Mouse (Mus musculus): Measurements from ENCODE around the gene Pxylp1. TPM values are rescaled to one million over a fixed set of nuclear protein-coding genes. Genes with fewer than 3 reads are reported as not detected.

Pxylp1 gene
- polyA plus RNA-seq, 1 experiment, result 4.7 TPM

- H3K27me3 ChIP-seq (ENCODE audit: control insufficient read depth, insufficient read depth, low read length), result no peaks in the 10 kb centered on the region
- no peak overlapping the region for H3K27ac ChIP-seq (ENCODE audit: insufficient read depth, low read length)
- no peak overlapping the region for H3K4me3 ChIP-seq (ENCODE audit: extremely low read depth, insufficient read depth, insufficient read length)
- no peaks in the 10 kb centered on the region for H3K36me3 ChIP-seq (ENCODE audit: control insufficient read depth, insufficient read depth, low read length)
- DNase-seq (ENCODE audit: low read depth in 1 of 2, low spot score in 2 of 2), result no peak
- H3K4me1 ChIP-seq (ENCODE audit: control insufficient read depth, insufficient read depth, insufficient read length), result peaks cover 4% of the 10 kb centered on the region; the same call in 1 of the 2 replicates
- no peak for TF ChIP-seq POLR2A (IDR thresholded peaks at IDR 0.05; ENCODE audit: low read depth, low read length)
- no peak for TF ChIP-seq CTCF (IDR thresholded peaks at IDR 0.05; ENCODE audit: extremely low read depth, insufficient read depth, insufficient read length, insufficient replicate concordance)
- WGBS, result 95% methylated on average over 20 of the region's 20 CpGs
Observed at GRCm38 (mm10) chr9:96837781-96838420, 54.6 kb downstream of the Pxylp1 start.

GRCm38 (mm10) chr9:96836984-96837383, 55.5 kb downstream of the Pxylp1 start:
- Histone ChIP-seq H3K27me3 (ENCODE audit: control insufficient read depth, insufficient read depth, low read length) (no peaks in the 10 kb centered on the region), H3K27ac (ENCODE audit: insufficient read depth, low read length) (no peak overlapping the region), H3K4me3 (ENCODE audit: extremely low read depth, insufficient read depth, insufficient read length) (no peak overlapping the region), H3K4me1 (ENCODE audit: control insufficient read depth, insufficient read depth, insufficient read length) (peaks cover 4% of the 10 kb centered on the region; the same call in 1 of the 2 replicates), H3K36me3 (ENCODE audit: control insufficient read depth, insufficient read depth, low read length) (no peaks in the 10 kb centered on the region)
- 86% methylated on average over 8 of the region's 8 CpGs for WGBS
- TF ChIP-seq CTCF (IDR thresholded peaks at IDR 0.05; ENCODE audit: extremely low read depth, insufficient read depth, insufficient read length, insufficient replicate concordance) (no peak), POLR2A (IDR thresholded peaks at IDR 0.05; ENCODE audit: low read depth, low read length) (no peak)
- no peak for DNase-seq (ENCODE audit: low read depth in 1 of 2, low spot score in 2 of 2)

DNA sequence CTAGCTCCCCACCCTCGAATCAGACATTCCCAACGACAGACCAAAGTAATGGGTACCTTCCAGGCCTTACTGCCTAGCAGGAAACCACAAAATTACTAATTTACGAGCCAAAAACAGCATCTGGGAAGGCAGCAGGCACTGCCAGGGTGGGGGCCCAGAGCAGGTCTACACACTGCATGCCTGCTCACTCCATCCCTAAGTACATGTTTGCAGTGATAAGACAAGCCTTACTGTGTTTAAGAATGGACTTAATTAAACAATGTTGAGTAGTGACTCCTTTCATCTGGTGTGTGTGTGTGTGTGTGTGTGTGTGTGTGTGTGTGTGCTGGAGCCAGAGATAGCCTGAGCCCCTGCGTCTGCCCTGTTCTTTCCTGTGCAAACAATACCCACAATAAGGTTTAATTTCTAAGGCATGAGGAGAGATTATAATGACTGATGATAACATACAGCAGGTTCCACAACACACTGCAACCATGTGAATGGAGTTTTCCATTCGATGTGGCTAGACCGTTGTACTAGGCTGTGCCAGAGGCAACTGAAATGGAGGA, 57.0 kb downstream of the Pxylp1 start:
- no peak overlapping the region for H3K4me3 ChIP-seq (ENCODE audit: extremely low read depth, insufficient read depth, insufficient read length)
- WGBS, result 67% methylated on average over 6 of the region's 6 CpGs
- no peak overlapping the region for H3K27ac ChIP-seq (ENCODE audit: insufficient read depth, low read length)

DNA sequence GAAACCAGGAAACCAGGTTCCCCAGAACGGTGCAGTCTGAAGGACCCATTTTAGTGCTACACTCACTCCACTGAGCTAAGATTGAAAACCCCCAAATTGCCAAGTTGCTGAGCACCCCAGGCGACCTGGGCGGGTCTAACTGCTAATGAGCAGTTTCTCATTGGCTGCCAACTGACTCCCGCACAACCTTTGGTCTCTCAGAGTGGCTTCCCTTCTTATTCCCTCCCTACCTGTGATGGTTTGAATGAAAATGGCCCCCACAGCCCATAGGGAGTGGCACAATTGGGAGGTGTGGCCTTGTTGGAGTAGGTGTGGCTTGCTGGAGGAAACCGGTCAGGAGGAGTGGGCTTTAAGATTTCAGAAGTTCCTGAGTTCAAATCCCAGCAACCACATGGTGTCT, 58.9 kb downstream of the Pxylp1 start:
- no peak for DNase-seq (ENCODE audit: low read depth in 1 of 2, low spot score in 2 of 2)
- TF ChIP-seq CTCF (IDR thresholded peaks at IDR 0.05; ENCODE audit: extremely low read depth, insufficient read depth, insufficient read length, insufficient replicate concordance), result no peak
- TF ChIP-seq POLR2A (IDR thresholded peaks at IDR 0.05; ENCODE audit: low read depth, low read length), result no peak
- Histone ChIP-seq H3K4me1 (ENCODE audit: control insufficient read depth, insufficient read depth, insufficient read length) (peaks cover 2% of the 10 kb centered on the region; the same call in 1 of the 2 replicates), H3K27me3 (ENCODE audit: control insufficient read depth, insufficient read depth, low read length) (no peaks in the 10 kb centered on the region), H3K4me3 (ENCODE audit: extremely low read depth, insufficient read depth, insufficient read length) (no peak overlapping the region), H3K27ac (ENCODE audit: insufficient read depth, low read length) (no peak overlapping the region), H3K36me3 (ENCODE audit: control insufficient read depth, insufficient read depth, low read length) (no peaks in the 10 kb centered on the region)
- WGBS, result 89% methylated on average over 5 of the region's 5 CpGs

More for the DNA sequence above, 57.0 kb downstream of the Pxylp1 start:
- DNase-seq (ENCODE audit: low read depth in 1 of 2, low spot score in 2 of 2), result no peak
- TF ChIP-seq POLR2A (IDR thresholded peaks at IDR 0.05; ENCODE audit: low read depth, low read length), result no peak
- no peak for TF ChIP-seq CTCF (IDR thresholded peaks at IDR 0.05; ENCODE audit: extremely low read depth, insufficient read depth, insufficient read length, insufficient replicate concordance)
- Histone ChIP-seq H3K27me3 (ENCODE audit: control insufficient read depth, insufficient read depth, low read length) (no peaks in the 10 kb centered on the region), H3K4me1 (ENCODE audit: control insufficient read depth, insufficient read depth, insufficient read length) (peaks cover 4% of the 10 kb centered on the region; the same call in 1 of the 2 replicates), H3K36me3 (ENCODE audit: control insufficient read depth, insufficient read depth, low read length) (no peaks in the 10 kb centered on the region)

DNA sequence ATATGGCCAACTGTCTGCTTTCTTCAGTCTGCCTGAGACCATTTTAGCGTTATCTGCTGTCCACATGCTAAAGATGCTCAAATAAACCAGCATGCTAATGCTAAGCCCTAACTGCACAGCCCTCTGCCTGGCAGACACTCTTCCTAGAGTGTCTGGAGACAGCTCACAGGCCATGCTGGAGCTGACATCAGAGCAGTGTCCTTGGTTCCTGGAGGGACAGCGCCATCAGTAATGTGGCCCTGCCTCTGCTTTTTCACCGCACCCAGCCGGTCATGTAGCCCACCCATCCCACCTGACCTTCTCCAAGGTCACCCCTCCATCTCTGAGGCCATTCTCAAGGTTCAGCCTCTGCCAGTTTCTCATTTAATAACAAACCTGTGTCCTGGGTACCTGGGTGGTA, 60.0 kb downstream of the Pxylp1 start:
- DNase-seq (ENCODE audit: low read depth in 1 of 2, low spot score in 2 of 2), result no peak
- no peak for TF ChIP-seq POLR2A (IDR thresholded peaks at IDR 0.05; ENCODE audit: low read depth, low read length)
- TF ChIP-seq CTCF (IDR thresholded peaks at IDR 0.05; ENCODE audit: extremely low read depth, insufficient read depth, insufficient read length, insufficient replicate concordance), result no peak
- H3K4me3 ChIP-seq (ENCODE audit: extremely low read depth, insufficient read depth, insufficient read length), result no peak overlapping the region
- no peak overlapping the region for H3K27ac ChIP-seq (ENCODE audit: insufficient read depth, low read length)
- H3K36me3 ChIP-seq (ENCODE audit: control insufficient read depth, insufficient read depth, low read length), result no peaks in the 10 kb centered on the region
- H3K27me3 ChIP-seq (ENCODE audit: control insufficient read depth, insufficient read depth, low read length), result no peaks in the 10 kb centered on the region
- 90% methylated on average over 4 of the region's 4 CpGs for WGBS
- no peaks in the 10 kb centered on the region for H3K4me1 ChIP-seq (ENCODE audit: control insufficient read depth, insufficient read depth, insufficient read length)

DNA sequence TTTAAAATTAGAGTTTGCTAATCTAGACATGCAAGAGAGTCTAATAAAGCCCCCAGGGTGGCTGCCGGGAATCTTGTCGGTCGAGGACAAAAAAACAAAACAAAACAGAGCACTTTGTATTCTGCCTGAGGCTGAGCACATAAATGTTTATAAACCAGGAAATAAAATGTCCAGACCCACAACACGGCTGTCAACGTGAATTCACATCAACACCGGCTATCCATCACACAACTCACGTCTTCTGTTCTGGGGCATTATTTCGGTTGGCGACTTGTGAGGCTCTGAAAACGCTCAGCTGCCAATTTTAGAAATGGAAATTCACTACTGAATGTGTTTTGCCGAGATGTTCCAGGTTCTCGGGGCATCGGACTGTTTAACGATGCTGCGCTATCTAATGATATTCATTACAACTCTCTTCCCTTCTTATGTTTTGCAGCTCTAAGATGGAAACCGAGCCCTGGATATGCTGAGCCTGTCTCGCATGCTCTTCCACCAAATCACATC, 61.6 kb downstream of the Pxylp1 start:
- no peak for TF ChIP-seq POLR2A (IDR thresholded peaks at IDR 0.05; ENCODE audit: low read depth, low read length)
- no peak for TF ChIP-seq CTCF (IDR thresholded peaks at IDR 0.05; ENCODE audit: extremely low read depth, insufficient read depth, insufficient read length, insufficient replicate concordance)
- Histone ChIP-seq H3K27me3 (ENCODE audit: control insufficient read depth, insufficient read depth, low read length) (no peaks in the 10 kb centered on the region), H3K4me3 (ENCODE audit: extremely low read depth, insufficient read depth, insufficient read length) (no peak overlapping the region), H3K36me3 (ENCODE audit: control insufficient read depth, insufficient read depth, low read length) (no peaks in the 10 kb centered on the region), H3K27ac (ENCODE audit: insufficient read depth, low read length) (no peak overlapping the region), H3K4me1 (ENCODE audit: control insufficient read depth, insufficient read depth, insufficient read length) (no peaks in the 10 kb centered on the region)
- 92% methylated on average over 17 of the region's 17 CpGs for WGBS
- DNase-seq (ENCODE audit: low read depth in 1 of 2, low spot score in 2 of 2), result no peak

DNA sequence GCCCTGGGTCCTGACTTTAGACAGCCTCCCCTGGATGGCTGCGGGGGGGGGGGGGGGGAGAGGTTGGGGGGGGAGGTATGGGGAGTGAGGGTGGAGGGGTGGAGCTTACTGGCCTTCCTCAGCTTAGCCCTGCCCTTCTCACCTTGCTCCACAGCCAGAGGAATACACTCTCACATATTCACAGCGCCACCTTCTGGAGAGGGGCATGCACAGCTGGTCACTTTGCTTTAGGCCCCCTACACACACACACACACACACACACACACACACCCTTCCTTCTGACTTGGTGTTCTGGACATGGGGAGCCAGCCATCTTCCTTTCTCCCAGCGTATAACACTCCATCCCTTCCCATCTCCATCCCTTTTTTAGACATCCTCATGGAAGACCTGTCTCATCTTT, 62.8 kb downstream of the Pxylp1 start:
- no peaks in the 10 kb centered on the region for H3K27me3 ChIP-seq (ENCODE audit: control insufficient read depth, insufficient read depth, low read length)
- H3K4me1 ChIP-seq (ENCODE audit: control insufficient read depth, insufficient read depth, insufficient read length), result no peaks in the 10 kb centered on the region
- TF ChIP-seq POLR2A (IDR thresholded peaks at IDR 0.05; ENCODE audit: low read depth, low read length) (no peak), CTCF (IDR thresholded peaks at IDR 0.05; ENCODE audit: extremely low read depth, insufficient read depth, insufficient read length, insufficient replicate concordance) (no peak)
- no peak for DNase-seq (ENCODE audit: low read depth in 1 of 2, low spot score in 2 of 2)
- H3K4me3 ChIP-seq (ENCODE audit: extremely low read depth, insufficient read depth, insufficient read length), result no peak overlapping the region
- no peaks in the 10 kb centered on the region for H3K36me3 ChIP-seq (ENCODE audit: control insufficient read depth, insufficient read depth, low read length)
- 94% methylated on average over 2 of the region's 3 CpGs for WGBS
- no peak overlapping the region for H3K27ac ChIP-seq (ENCODE audit: insufficient read depth, low read length)

Measured in spleen, adult 2 months (tissue).